ENCODE assay signal across 16 mouse cellular contexts in the genomic region with DNA sequence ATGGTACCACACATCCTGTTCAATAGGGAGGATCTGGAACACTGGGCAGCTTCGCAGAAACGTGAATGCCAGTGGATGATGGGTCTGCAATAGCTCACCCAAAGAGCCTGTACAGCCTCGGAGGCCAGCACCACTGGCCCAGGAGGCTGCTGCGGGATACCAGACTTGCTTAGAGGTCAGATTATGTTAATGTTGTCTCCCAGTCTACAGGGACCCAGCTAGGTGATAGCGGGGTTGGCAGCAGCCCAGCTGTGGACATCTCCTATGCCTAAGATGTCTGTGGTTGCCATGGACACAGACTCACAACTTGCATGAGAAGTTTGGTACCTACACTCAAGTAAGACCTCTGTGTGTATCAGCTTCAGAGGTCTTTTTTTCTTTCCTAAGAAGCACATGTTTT. TPM values are rescaled to one million over a fixed set of nuclear protein-coding genes. Genes with fewer than 3 reads are reported as not detected.
DNase-seq lines count a peak whose midpoint lies in the region; ATAC-seq and TF ChIP-seq lines count a peak whose summit lies in the region.
"Had no signal": no experiment of that assay in that cellular context is flagged by ENCODE, and none has a peak within 500 bp of the region (broad histone marks: within the 10 kb centered on the region; RNA-seq: fewer than 3 reads in every experiment).

No protein-coding gene starts in this region.

- H3K4me3 ChIP-seq in heart, embryonic 15.5 days: no peak overlapping the region
- no peak overlapping the region for H3K4me3 ChIP-seq in heart, adult 2 months
- H3K4me3 ChIP-seq in megakaryocyte, embryonic 14.5 days (replicated peaks): peak overlapping the region; percentile 15
- H3K4me3 ChIP-seq: limb, embryonic 13.5 days had no signal

- TF ChIP-seq EP300 in heart, adult 2 months (IDR thresholded peaks at IDR 0.05; ENCODE audit: insufficient read depth, low read depth, low read length): no peak

- intact Hi-C loops in heart, adult 2 months (cut with DNase I): no loop called here
- intact Hi-C loops in left cerebral cortex, postnatal 36 days (cut with DNase I): no loop called here

- no peaks in the 10 kb centered on the region for H3K9me3 ChIP-seq in heart, embryonic 15.5 days (replicated peaks)
- no peaks in the 10 kb centered on the region for H3K9me3 ChIP-seq in megakaryocyte, embryonic 14.5 days
- H3K9me3 ChIP-seq: limb, embryonic 13.5 days had no signal

- H3K79me2 ChIP-seq in heart, adult 2 months (replicated peaks; ENCODE audit: control insufficient read depth, insufficient read depth, low read length): peaks cover 15% of the 10 kb centered on the region

- no peak for TF ChIP-seq POLR2A in heart, adult 2 months (IDR thresholded peaks at IDR 0.05; ENCODE audit: insufficient read depth, low read depth, low read length)

- no peak for ATAC-seq in heart, embryonic 15.5 days (replicated peaks; ENCODE audit: insufficient number of reproducible peaks, insufficient read depth, low FRiP score, low read depth)
- no peak for ATAC-seq in megakaryocyte, adult 5-6 weeks (ENCODE audit: poor library complexity, severe bottlenecking)
- ATAC-seq: CD4-positive, CD25-positive, alpha-beta regulatory T cell, adult 4 months; intestine, postnatal 0 days; midbrain, embryonic 16.5 days had no signal

- no peaks in the 10 kb centered on the region for H3K27me3 ChIP-seq in heart, embryonic 15.5 days
- no peaks in the 10 kb centered on the region for H3K27me3 ChIP-seq in heart, adult 2 months (ENCODE audit: control insufficient read depth, insufficient read depth, low read length)
- no peaks in the 10 kb centered on the region for H3K27me3 ChIP-seq in megakaryocyte, embryonic 14.5 days (replicated peaks)
- H3K27me3 ChIP-seq: limb, embryonic 13.5 days had no signal

- no peak overlapping the region for H3K4me2 ChIP-seq in heart, embryonic 15.5 days
- H3K4me2 ChIP-seq: limb, embryonic 13.5 days had no signal

- H3K4me1 ChIP-seq in heart, embryonic 15.5 days (replicated peaks): peaks cover 83% of the 10 kb centered on the region
- peaks cover 62% of the 10 kb centered on the region for H3K4me1 ChIP-seq in heart, adult 2 months (ENCODE audit: control insufficient read depth, insufficient read depth, low read length)
- H3K4me1 ChIP-seq in megakaryocyte, embryonic 14.5 days: peaks cover 97% of the 10 kb centered on the region

- TF ChIP-seq CTCF in heart, adult 2 months (IDR thresholded peaks at IDR 0.05): no peak

- H3K27ac ChIP-seq in heart, embryonic 15.5 days: peak overlapping the region; percentile 36; the same call in 1 of the 2 replicates
- H3K27ac ChIP-seq in heart, adult 2 months: no peak overlapping the region
- H3K27ac ChIP-seq: liver, embryonic 14.5 days had no signal

- WGBS in heart, embryonic 15.5 days: 66% methylated on average over 5 of the region's 5 CpGs
- 42% methylated on average over 5 of the region's 5 CpGs for WGBS in heart, adult 2 months

- no peak overlapping the region for H3K9ac ChIP-seq in heart, embryonic 15.5 days
- H3K9ac ChIP-seq in heart, adult 2 months (ENCODE audit: low read depth, low read length): no peak overlapping the region
- H3K9ac ChIP-seq: limb, embryonic 13.5 days; liver, embryonic 14.5 days; lung, embryonic 14.5 days had no signal

- H3K36me3 ChIP-seq in heart, embryonic 15.5 days: 0 out of 2 replicates have a peak, but pooled peaks cover 5% of the 10 kb centered on the region
- peaks cover 68% of the 10 kb centered on the region for H3K36me3 ChIP-seq in heart, adult 2 months (ENCODE audit: control insufficient read depth, insufficient read depth, low read length)
- peaks cover 90% of the 10 kb centered on the region for H3K36me3 ChIP-seq in megakaryocyte, embryonic 14.5 days (replicated peaks; ENCODE audit: low read length)

- DNase-seq in cerebellum, adult 11-12 months: peak; percentile 21
- DNase-seq in cerebellum, postnatal 25 days: no peak
- DNase-seq in heart, adult 2 months: no peak
- no peak for DNase-seq in left cerebral cortex, postnatal 36 days (ENCODE audit: low spot score in 2 of 2)
- DNase-seq in liver: no peak
- DNase-seq: cerebellum, adult 18-20 months; gastrocnemius, postnatal 10 days; lung, embryonic 14.5 days had no signal

RNA-seq across cellular contexts. Expression of gene Mbnl2, which starts 9.0 kb away (rescaled TPM):
- polyA plus RNA-seq in heart, embryonic 15.5 days (2015; fragmentation: Nextera tagmentation; extraction: Ambion mirVana): 122 and 123 TPM in 2 replicates
- 100 to 1,000 TPM; 221 to 258 TPM for total RNA-seq in heart, adult 2 months (2021)
- 91.1 and 133 TPM in 2 replicates for polyA plus RNA-seq in heart, adult 2 months (2012; rRNA removed)
- 43.0 and 66.7 TPM in 2 replicates for polyA plus RNA-seq in megakaryocyte, embryonic 14.5 days (2012; ENCODE audit: insufficient read depth, low replicate concordance)
- total RNA-seq in megakaryocyte, adult 5-6 weeks (2015): 113 and 132 TPM in 2 replicates
- total RNA-seq in megakaryocyte, adult 5-6 weeks (2017): 94.7 and 111 TPM in 2 replicates
- 100 to 1,000 TPM; 223 to 270 TPM for total RNA-seq in left cerebral cortex, postnatal 36 days (2021)
